8 mouse cellular contexts compared by ENCODE assay signal in the genomic region with DNA sequence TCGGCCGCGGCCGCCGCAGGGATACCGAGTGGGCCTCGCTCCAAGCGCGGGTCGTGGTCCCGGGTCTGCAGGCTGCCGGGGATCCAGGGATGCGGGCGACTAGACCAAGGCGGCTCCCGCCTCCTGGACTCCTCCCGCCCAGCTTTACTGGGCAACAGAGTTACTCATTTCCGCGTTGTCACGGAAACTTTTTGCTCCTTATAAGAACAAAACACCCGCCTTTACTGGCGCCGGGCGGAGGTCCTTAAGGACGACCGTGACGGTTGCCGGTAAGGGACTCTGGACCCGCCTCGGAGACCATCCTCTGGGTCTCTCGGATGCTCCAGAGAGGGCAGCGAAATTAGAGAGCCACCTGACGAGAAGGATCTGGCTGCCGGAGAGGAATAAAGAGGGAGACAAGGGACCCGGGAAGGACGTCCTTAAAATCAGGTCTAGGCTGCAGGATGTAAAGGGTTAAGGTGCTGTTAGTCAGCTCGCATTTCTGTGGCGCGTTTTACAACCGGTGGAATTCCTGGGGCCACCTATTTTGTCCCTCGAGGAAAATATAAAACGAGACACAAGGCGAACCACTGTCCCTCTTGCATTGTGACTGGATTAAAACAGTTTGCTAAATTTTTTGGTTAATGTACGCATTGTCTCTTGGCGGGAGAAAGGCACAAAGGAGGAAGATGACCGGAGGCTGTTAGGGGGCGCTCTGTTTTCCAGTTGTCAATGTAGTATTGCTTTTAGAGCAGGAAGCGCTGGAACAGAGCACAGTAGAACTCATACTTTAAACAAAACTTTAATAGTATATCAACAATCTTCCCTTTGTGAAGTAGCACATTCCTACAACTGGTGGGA. TPM values are rescaled to one million over a fixed set of nuclear protein-coding genes. Genes with fewer than 3 reads are reported as not detected.
A peak's percentile ranks its signal among the peaks of the same experiment; 100 is the strongest.
DNase-seq lines count a peak whose midpoint lies in the region; ATAC-seq and TF ChIP-seq lines count a peak whose summit lies in the region.

Gene Cfap43 (minus strand): TSS at position 162 of the 840 bp plus-strand sequence.
Gene Itprip (minus strand): TSS at position 174 of the 840 bp plus-strand sequence.

- peaks cover 3 to 25% of the 10 kb centered on the region in 2 experiments for H3K4me1 ChIP-seq in MEL (ENCODE audit: control insufficient read depth in 1 of 2, insufficient read depth in 2 of 2, low read length in 2 of 2)
- H3K4me1 ChIP-seq in hindbrain, embryonic 15.5 days (replicated peaks), result peaks cover 24% of the 10 kb centered on the region

- peak; percentile 96 for DNase-seq in MEL (ENCODE audit: low read depth, low spot score)
- peak; percentile 41 to 49 for DNase-seq in cerebellum, postnatal 25 days
- peak; percentile 51 to 56 for DNase-seq in frontal cortex, postnatal 36 days (ENCODE audit: low spot score in 2 of 2)
- DNase-seq in layer of hippocampus, postnatal 36 days, result peak; percentile 60 to 63
- DNase-seq in lung, postnatal 36 days, result peak; percentile 95
- peak; percentile 89 for DNase-seq in retina, postnatal 1 day
- DNase-seq in thymus, postnatal 4 days, result peak; percentile 84

- no peaks in the 10 kb centered on the region for H3K27me3 ChIP-seq in MEL (ENCODE audit: control insufficient read depth in 1 of 2, insufficient read depth in 2 of 2, low read length in 2 of 2)
- no peaks in the 10 kb centered on the region for H3K27me3 ChIP-seq in hindbrain, embryonic 15.5 days

- TF ChIP-seq RAD21 in MEL (IDR thresholded peaks at IDR 0.05; ENCODE audit: low read depth, low read length), result no peak; the same call in 1 of the 2 replicates

- H3K79me2 ChIP-seq in MEL (ENCODE audit: control insufficient read depth, insufficient read depth, low read length, poor library complexity), result peaks cover 32% of the 10 kb centered on the region

- TF ChIP-seq CTCF in MEL (IDR thresholded peaks at IDR 0.05 in 2 of 3, conservative IDR thresholded peaks at IDR 0.05 in 1 of 3; ENCODE audit: control insufficient read depth in 1 of 3, insufficient read depth in 1 of 3, low read depth in 2 of 3, low read length in 3 of 3, poor library complexity in 1 of 3, severe bottlenecking in 1 of 3), result peak; percentile 53 to 81 (median 54)

- peak within 1 kb of the TSS; percentile 86 for H3K4me2 ChIP-seq in hindbrain, embryonic 15.5 days

- H3K27ac ChIP-seq in MEL (ENCODE audit: control insufficient read depth, low read depth, low read length), result peak within 1 kb of the TSS; percentile 99
- H3K27ac ChIP-seq in hindbrain, embryonic 15.5 days (replicated peaks), result peak within 1 kb of the TSS; percentile 79

- H3K9ac ChIP-seq in MEL (ENCODE audit: control insufficient read depth, low read depth, low read length, poor library complexity, severe bottlenecking), result peak within 1 kb of the TSS; percentile 97
- peak within 1 kb of the TSS; percentile 63 for H3K9ac ChIP-seq in hindbrain, embryonic 15.5 days

- WGBS in hindbrain, embryonic 15.5 days, result under 1% methylated on average over 48 of the region's 48 CpGs

- TF ChIP-seq EP300 in MEL (IDR thresholded peaks at IDR 0.05; ENCODE audit: low read depth in 1 of 2, low read length in 2 of 2), result peak in 1 of 2 experiments; percentile 55; a peak in 1 of 4 replicates

- H3K36me3 ChIP-seq in MEL (ENCODE audit: control insufficient read depth in 1 of 2, insufficient read depth in 2 of 2, low read length in 2 of 2), result peaks cover 0 to 18% of the 10 kb centered on the region in 2 experiments; a peak in 2 of 4 replicates
- no peaks in the 10 kb centered on the region for H3K36me3 ChIP-seq in hindbrain, embryonic 15.5 days

- peak; percentile 82 for ATAC-seq in hindbrain, embryonic 15.5 days (ENCODE audit: low FRiP score, low read depth)

- no peaks in the 10 kb centered on the region for H3K9me3 ChIP-seq in MEL (replicated peaks; ENCODE audit: insufficient read depth, low read length)
- H3K9me3 ChIP-seq in hindbrain, embryonic 15.5 days, result no peaks in the 10 kb centered on the region

- peak; percentile 46 to 62 for TF ChIP-seq POLR2A in MEL (IDR thresholded peaks at IDR 0.05; ENCODE audit: control insufficient read depth in 1 of 2, insufficient read depth in 1 of 2, low read depth in 1 of 2, low read length in 2 of 2, poor library complexity in 1 of 2)

- peak within 1 kb of the TSS; percentile 58 to 98 for H3K4me3 ChIP-seq in MEL (ENCODE audit: control insufficient read depth in 1 of 2, insufficient read depth in 1 of 2, low read depth in 2 of 2, low read length in 2 of 2)
- H3K4me3 ChIP-seq in hindbrain, embryonic 15.5 days, result peak within 1 kb of the TSS; percentile 77

TF ChIP-seq in MEL, 35 proteins besides CTCF, POLR2A, EP300 and RAD21:
- no peak for TF ChIP-seq ZKSCAN1 (IDR thresholded peaks at IDR 0.05; ENCODE audit: low read depth, low read length)
- no peak for TF ChIP-seq UBTF (IDR thresholded peaks at IDR 0.05; ENCODE audit: borderline replicate concordance, insufficient read depth, low read depth, low read length)
- no peak for TF ChIP-seq SMC3 (IDR thresholded peaks at IDR 0.05; ENCODE audit: low read depth, low read length)
- TF ChIP-seq USF1 (IDR thresholded peaks at IDR 0.05; ENCODE audit: low read depth, low read length), result no peak
- TF ChIP-seq GABPA (IDR thresholded peaks at IDR 0.05; ENCODE audit: low read depth, low read length), result no peak
- TF ChIP-seq ZC3H11A (IDR thresholded peaks at IDR 0.05; ENCODE audit: low read depth, low read length), result no peak
- TF ChIP-seq MAFK (IDR thresholded peaks at IDR 0.05; ENCODE audit: borderline replicate concordance, low read depth, low read length), result no peak
- TF ChIP-seq MEF2A (IDR thresholded peaks at IDR 0.05; ENCODE audit: extremely low read depth, insufficient replicate concordance, low read depth, low read length, poor library complexity, severe bottlenecking), result no peak
- no peak for TF ChIP-seq MYB (IDR thresholded peaks at IDR 0.05; ENCODE audit: low read depth, low read length)
- no peak for TF ChIP-seq GATA1 (IDR thresholded peaks at IDR 0.05; ENCODE audit: low read depth, low read length)
- 0 out of 2 replicates have a peak, but pooled peaks have one; percentile 48 for TF ChIP-seq JUND (IDR thresholded peaks at IDR 0.05; ENCODE audit: low read depth, low read length)
- peak; percentile 88 for TF ChIP-seq MXI1 (IDR thresholded peaks at IDR 0.05; ENCODE audit: low read depth, low read length)
- peak; percentile 72; the same call in 1 of the 2 replicates for TF ChIP-seq ETS1 (IDR thresholded peaks at IDR 0.05; ENCODE audit: low read depth, low read length)
- no peak for TF ChIP-seq CHD1 (IDR thresholded peaks at IDR 0.05; ENCODE audit: low read depth, low read length)
- peak; percentile 72; the same call in 1 of the 2 replicates for TF ChIP-seq TBP (IDR thresholded peaks at IDR 0.05; ENCODE audit: low read depth, low read length)
- peak; percentile 79 for TF ChIP-seq MYC (IDR thresholded peaks at IDR 0.05; ENCODE audit: low read depth, low read length)
- TF ChIP-seq E2F4 (IDR thresholded peaks at IDR 0.05; ENCODE audit: borderline replicate concordance, low read depth, low read length), result peak; percentile 98
- peak; percentile 56 for TF ChIP-seq NELFE (IDR thresholded peaks at IDR 0.05; ENCODE audit: low read depth, low read length)
- TF ChIP-seq MAX (IDR thresholded peaks at IDR 0.05; ENCODE audit: low read length), result peak; percentile 61; the same call in 1 of the 2 replicates
- TF ChIP-seq HCFC1 (IDR thresholded peaks at IDR 0.05; ENCODE audit: low read depth, low read length), result peak; percentile 77
- peak; percentile 76 for TF ChIP-seq MAZ (IDR thresholded peaks at IDR 0.05; ENCODE audit: low read depth, low read length)
- TF ChIP-seq BHLHE40 (IDR thresholded peaks at IDR 0.05; ENCODE audit: borderline replicate concordance, low read depth, low read length), result no peak
- TF ChIP-seq RCOR1 (IDR thresholded peaks at IDR 0.05; ENCODE audit: low read depth, low read length), result no peak
- no peak for TF ChIP-seq POLR2AphosphoS2 (IDR thresholded peaks at IDR 0.05; ENCODE audit: low read length)
- TF ChIP-seq CHD2 (IDR thresholded peaks at IDR 0.05; ENCODE audit: low read length), result no peak
- TF ChIP-seq NRF1 (IDR thresholded peaks at IDR 0.05; ENCODE audit: insufficient read depth, low read depth, low read length, poor library complexity, severe bottlenecking), result no peak
- no peak for TF ChIP-seq ZMIZ1 (IDR thresholded peaks at IDR 0.05; ENCODE audit: low read depth, low read length)
- TF ChIP-seq USF2 (IDR thresholded peaks at IDR 0.05; ENCODE audit: borderline replicate concordance in 1 of 2, insufficient read depth in 1 of 2, low read depth in 1 of 2, low read length in 2 of 2), result no peak
- peak; percentile 85 for TF ChIP-seq ELF1 (IDR thresholded peaks at IDR 0.05; ENCODE audit: low read depth, low read length)
- TF ChIP-seq ZNF384 (IDR thresholded peaks at IDR 0.05; ENCODE audit: low read depth, low read length), result no peak
- peak; percentile 59; the same call in 1 of the 2 replicates for TF ChIP-seq TCF12 (IDR thresholded peaks at IDR 0.05; ENCODE audit: low read depth, low read length)
- peak; percentile 99 for TF ChIP-seq SIN3A (IDR thresholded peaks at IDR 0.05; ENCODE audit: low read length)
- no peak; the same call in 1 of the 2 replicates for TF ChIP-seq POLR2AphosphoS5 (IDR thresholded peaks at IDR 0.05; ENCODE audit: borderline replicate concordance, low read depth, low read length)
- no peak for TF ChIP-seq KAT2A (conservative IDR thresholded peaks at IDR 0.05; ENCODE audit: low read depth, low read length)
- TF ChIP-seq TAL1 (IDR thresholded peaks at IDR 0.05; ENCODE audit: low read length), result no peak

RNA-seq across cellular contexts. Expression of gene Cfap43, which starts in this region (rescaled TPM):
- total RNA-seq in MEL (2012; rRNA removed), result 0.12 TPM in 1 of 2 replicates, not detected in the other
- polyA plus RNA-seq in MEL (2012; ENCODE audit: insufficient read depth in 1 of 2, insufficient read length in 2 of 2, low read depth in 1 of 2, low replicate concordance in 2 of 2, missing spikeins in 1 of 2), result under 1 TPM in 1 of 2 experiments, not detected in 1; 0.10 TPM
- 1.5 and 2.3 TPM in 2 replicates for polyA plus RNA-seq in hindbrain, embryonic 15.5 days (2015; fragmentation: Nextera tagmentation; extraction: Ambion mirVana)
- total RNA-seq in layer of hippocampus, postnatal 36 days (2021), result 1 to 10 TPM; 1.2 to 1.7 TPM

RNA-seq across cellular contexts. Expression of gene Itprip, which starts in this region (rescaled TPM):
- total RNA-seq in MEL (2012; rRNA removed), result 25.4 and 26.9 TPM in 2 replicates
- polyA plus RNA-seq in MEL (2012; ENCODE audit: insufficient read depth in 1 of 2, insufficient read length in 2 of 2, low read depth in 1 of 2, low replicate concordance in 2 of 2, missing spikeins in 1 of 2), result 10 to 100 TPM in 1 of 2 experiments, not detected in 1; 26.3 TPM
- 5.9 and 6.3 TPM in 2 replicates for polyA plus RNA-seq in hindbrain, embryonic 15.5 days (2015; fragmentation: Nextera tagmentation; extraction: Ambion mirVana)
- 1 to 10 TPM; 1.0 to 1.9 TPM for total RNA-seq in layer of hippocampus, postnatal 36 days (2021)

Comparison
In these comparisons a context has a peak if more than half of its experiments do, and no peak if none do; other contexts are left out.
1. Peak in every context shown above with its lines: DNase-seq, ATAC-seq, H3K4me3 ChIP-seq and H3K27ac ChIP-seq.
2. DNase-seq: peak in every context shown above with its lines; median percentile 96 in MEL; 95 in lung, postnatal 36 days; 89 in retina, postnatal 1 day; 84 in thymus, postnatal 4 days; 62 in layer of hippocampus, postnatal 36 days; 54 in frontal cortex, postnatal 36 days; 45 in cerebellum, postnatal 25 days.